Mouse (Mus musculus): ENCODE measurements around the gene Aspg.

GRCm38 (mm10) chr12:112113710-112114109 lies 7.2 kb downstream of the Aspg start:
- TF ChIP-seq CTCF (IDR thresholded peaks at IDR 0.05; ENCODE audit: low read depth) (peak; percentile 99), EP300 (IDR thresholded peaks at IDR 0.05; ENCODE audit: low read depth) (no peak)
